Mouse (Mus musculus) MEL (cell line): Measurements from ENCODE around the gene Arid1b. TPM values are rescaled to one million over a fixed set of nuclear protein-coding genes. Genes with fewer than 3 reads are reported as not detected.

Source experiments
- DNase-seq: peaks from one replicate; pipeline ENCODE4 v3.0.0; 2011; ENCODE audit warnings: low read depth, low spot score
- H3K27ac ChIP-seq: 2 replicates; pipeline ENCODE4 v1.5.1; 2012; ENCODE audit warnings: low read depth, mild to moderate bottlenecking, control low read depth, low read length, moderate library complexity; ENCODE audit not compliant: control insufficient read depth
- H3K27me3 ChIP-seq, 2 experiments: fragments of 150-350 bp in 1 of 2; sonication (generic) in 1 of 2; 2 replicates each; pipeline ENCODE4 v1.6.1; 2012; ENCODE audit warnings: low read length in 2 of 2, mild to moderate bottlenecking in 2 of 2, improper control_type of control experiment in 1 of 2, moderate library complexity in 1 of 2; ENCODE audit not compliant: insufficient read depth in 2 of 2, control insufficient read depth in 1 of 2
- H3K36me3 ChIP-seq, 2 experiments: 2 replicates each; pipeline ENCODE4 v1.6.1; 2012 to 2014; ENCODE audit warnings: low read length in 2 of 2, improper control_type of control experiment in 1 of 2, inconsistent platforms in 1 of 2, mild to moderate bottlenecking in 1 of 2; ENCODE audit not compliant: insufficient read depth in 2 of 2, control insufficient read depth in 1 of 2
- H3K4me1 ChIP-seq, 2 experiments: fragments of 150-350 bp in 1 of 2; sonication (generic) in 1 of 2; 2 replicates each; pipeline ENCODE4 v1.6.1; 2012; ENCODE audit warnings: low read length in 2 of 2, improper control_type of control experiment in 1 of 2, mild to moderate bottlenecking in 1 of 2; ENCODE audit not compliant: insufficient read depth in 2 of 2, control insufficient read depth in 1 of 2
- H3K4me3 ChIP-seq, 2 experiments: fragments of 150-350 bp in 1 of 2; sonication (generic) in 1 of 2; 2 replicates each; pipeline ENCODE4 v1.5.1; 2012; ENCODE audit warnings: low read depth in 2 of 2, low read length in 2 of 2, mild to moderate bottlenecking in 2 of 2, moderate library complexity in 2 of 2, control low read depth in 1 of 2, improper control_type of control experiment in 1 of 2; ENCODE audit not compliant: control insufficient read depth in 1 of 2, insufficient read depth in 1 of 2
- H3K79me2 ChIP-seq: 2 replicates; pipeline ENCODE4 v1.6.1; 2012; ENCODE audit warnings: mild to moderate bottlenecking, low read length, moderate library complexity; ENCODE audit not compliant: control insufficient read depth, poor library complexity, insufficient read depth
- H3K9ac ChIP-seq: 2 replicates; pipeline ENCODE4 v1.6.1; 2012; ENCODE audit warnings: low read depth, mild to moderate bottlenecking, control low read depth, low read length, moderate library complexity; ENCODE audit not compliant: control insufficient read depth, poor library complexity, severe bottlenecking
- H3K9me3 ChIP-seq: fragments of 150-350 bp; sonication (generic); replicated peaks from 2 replicates; pipeline ENCODE4 v1.6.1; 2012; ENCODE audit warnings: mild to moderate bottlenecking, low read length, improper control_type of control experiment, moderate library complexity; ENCODE audit not compliant: insufficient read depth
- BHLHE40 ChIP-seq: IDR thresholded peaks from 2 replicates; pipeline ENCODE4 v1.6.1; 2012; ENCODE audit warnings: low read depth, mild to moderate bottlenecking, inconsistent platforms, low read length, improper control_type of control experiment, borderline replicate concordance
- CHD1 ChIP-seq: IDR thresholded peaks from 2 replicates; pipeline ENCODE4 v1.6.1; 2012; ENCODE audit warnings: low read depth, mild to moderate bottlenecking, inconsistent platforms, low read length, improper control_type of control experiment
- E2F4 ChIP-seq: IDR thresholded peaks from 2 replicates; pipeline ENCODE4 v1.6.1; 2011; ENCODE audit warnings: low read depth, low read length, improper control_type of control experiment, borderline replicate concordance
- EP300 ChIP-seq, 2 experiments: IDR thresholded peaks; 2 replicates each; pipeline ENCODE4 v1.6.1; 2011; ENCODE audit warnings: improper control_type of control experiment in 2 of 2, low read length in 2 of 2, low read depth in 1 of 2, mild to moderate bottlenecking in 1 of 2
- GABPA ChIP-seq: IDR thresholded peaks from 2 replicates; pipeline ENCODE4 v1.6.1; 2012; ENCODE audit warnings: low read depth, mild to moderate bottlenecking, inconsistent platforms, low read length, improper control_type of control experiment, moderate library complexity
- JUND ChIP-seq: IDR thresholded peaks from 2 replicates; pipeline ENCODE4 v1.6.1; 2011; ENCODE audit warnings: low read depth, mild to moderate bottlenecking, improper control_type of control experiment, low read length
- MAFK ChIP-seq: IDR thresholded peaks from 2 replicates; pipeline ENCODE4 v1.6.1; 2011; ENCODE audit warnings: low read depth, mild to moderate bottlenecking, low read length, improper control_type of control experiment, borderline replicate concordance
- MEF2A ChIP-seq: IDR thresholded peaks from 2 replicates; pipeline ENCODE4 v1.6.1; 2014; ENCODE audit warnings: low read depth, mild to moderate bottlenecking, inconsistent platforms, low read length, improper control_type of control experiment; ENCODE audit not compliant: poor library complexity, insufficient replicate concordance, severe bottlenecking; ENCODE audit errors: extremely low read depth
- MXI1 ChIP-seq: IDR thresholded peaks from 2 replicates; pipeline ENCODE4 v1.6.1; 2011; ENCODE audit warnings: mild to moderate bottlenecking, low read depth, low read length, improper control_type of control experiment
- POLR2AphosphoS2 ChIP-seq: IDR thresholded peaks from 2 replicates; pipeline ENCODE4 v1.6.1; 2011; ENCODE audit warnings: low read length, improper control_type of control experiment
- SMC3 ChIP-seq: IDR thresholded peaks from 2 replicates; pipeline ENCODE4 v1.6.1; 2011; ENCODE audit warnings: low read depth, low read length, improper control_type of control experiment
- TAL1 ChIP-seq: IDR thresholded peaks from 2 replicates; pipeline ENCODE4 v1.6.1; 2012; ENCODE audit warnings: mild to moderate bottlenecking, inconsistent platforms, low read length, moderate library complexity, mixed read lengths
- USF1 ChIP-seq: IDR thresholded peaks from 2 replicates; pipeline ENCODE4 v1.6.1; 2014; ENCODE audit warnings: low read depth, mild to moderate bottlenecking, inconsistent platforms, low read length, improper control_type of control experiment, moderate library complexity
- ZC3H11A ChIP-seq: IDR thresholded peaks from 2 replicates; pipeline ENCODE4 v1.6.1; 2012; ENCODE audit warnings: low read depth, mild to moderate bottlenecking, inconsistent platforms, low read length, improper control_type of control experiment
- ZKSCAN1 ChIP-seq: IDR thresholded peaks from 2 replicates; pipeline ENCODE4 v1.6.1; 2012; ENCODE audit warnings: low read depth, mild to moderate bottlenecking, inconsistent platforms, low read length, improper control_type of control experiment, moderate library complexity
- ZMIZ1 ChIP-seq: IDR thresholded peaks from 2 replicates; pipeline ENCODE4 v1.6.1; 2012; ENCODE audit warnings: low read depth, mild to moderate bottlenecking, inconsistent platforms, low read length, improper control_type of control experiment, moderate library complexity
- polyA plus RNA-seq, 2 experiments: library from polyadenylated mRNA; stranded (reverse) in 1 of 2; unstranded in 1 of 2; fragments of >175 nt in 1 of 2; fragments of >200 nt in 1 of 2; gene quantifications; 2 replicates each; pipeline versions ENCODE4 v1.2.1 to v1.2.4; 2012; ENCODE audit warnings: low replicate concordance in 2 of 2, low read depth in 1 of 2; ENCODE audit not compliant: insufficient read length in 2 of 2, insufficient read depth in 1 of 2, missing spikeins in 1 of 2
- total RNA-seq: library from RNA; depleted of rRNA; stranded (reverse); fragments of 300-350 nt; gene quantifications from 2 replicates; pipeline ENCODE4 v1.2.3, GENCODE M21; 2012

Arid1b gene
- total and polyA plus RNA-seq, 3 experiments = 13.4 to 17.4 TPM; not detected in 1

DNA sequence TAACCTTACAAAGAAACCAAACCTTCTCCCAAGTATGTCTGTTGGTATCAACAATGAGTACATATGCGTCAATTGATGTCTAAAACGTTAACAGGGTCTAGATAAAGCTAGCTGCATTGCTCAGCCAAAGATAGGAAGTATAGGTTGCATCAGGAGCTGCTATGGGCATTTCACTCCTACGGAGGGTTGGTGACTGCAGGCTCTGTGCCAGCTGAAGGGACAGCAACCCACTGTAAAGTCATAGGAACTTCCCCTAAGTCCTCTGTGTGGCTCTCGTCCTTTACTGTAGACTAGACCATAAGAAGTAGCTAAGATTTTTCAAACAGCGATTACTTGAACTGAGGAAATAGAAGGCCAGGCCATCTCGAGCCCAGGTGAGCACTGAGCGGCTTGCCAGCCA is 316.9 kb downstream of the Arid1b start:
- no peaks in the 10 kb centered on the region for H3K4me1 ChIP-seq
- no peaks in the 10 kb centered on the region for H3K27me3 ChIP-seq
- no peak overlapping the region for H3K9ac ChIP-seq
- H3K4me3 ChIP-seq = no peak overlapping the region
- DNase-seq = peak; percentile 18
- TF ChIP-seq ZKSCAN1 (no peak), TAL1 (no peak), GABPA (no peak), EP300 (IDR thresholded peaks at IDR 0.05; ENCODE audit: low read depth in 1 of 2, low read length in 2 of 2) (no peak), MXI1 (no peak), E2F4 (no peak), JUND (no peak), BHLHE40 (no peak), USF1 (no peak)
- no peaks in the 10 kb centered on the region for H3K79me2 ChIP-seq
- H3K27ac ChIP-seq = no peak overlapping the region
- no peaks in the 10 kb centered on the region for H3K9me3 ChIP-seq
- no peaks in the 10 kb centered on the region; a peak in 1 of 4 replicates for H3K36me3 ChIP-seq

DNA sequence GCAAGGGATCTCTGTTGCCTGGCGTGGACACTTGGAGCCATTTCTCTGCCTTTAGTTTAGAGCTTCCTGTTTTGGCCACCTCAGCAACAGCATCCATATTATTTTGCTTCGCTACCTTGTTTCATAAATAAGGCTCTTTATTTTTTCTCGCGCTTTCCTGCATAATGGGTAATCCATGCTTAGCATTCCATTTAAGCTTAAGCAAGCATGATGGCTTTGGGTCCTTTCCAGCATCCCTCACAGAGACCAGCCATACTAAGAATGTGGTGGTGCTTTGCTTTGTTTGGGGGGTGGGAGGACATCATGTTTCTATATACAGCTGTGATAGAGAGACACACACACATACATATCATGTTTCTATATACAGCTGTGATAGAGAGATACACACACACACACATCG is 318.2 kb downstream of the Arid1b start:
- no peaks in the 10 kb centered on the region for H3K9me3 ChIP-seq
- H3K4me3 ChIP-seq = no peak overlapping the region
- H3K27ac ChIP-seq = no peak overlapping the region
- no peaks in the 10 kb centered on the region; a peak in 1 of 4 replicates for H3K36me3 ChIP-seq
- H3K79me2 ChIP-seq = no peaks in the 10 kb centered on the region
- no peak for DNase-seq
- TF ChIP-seq MEF2A = no peak
- no peak for TF ChIP-seq ZC3H11A
- no peak for TF ChIP-seq TAL1
- TF ChIP-seq CHD1 = no peak
- no peak for TF ChIP-seq POLR2AphosphoS2
- no peaks in the 10 kb centered on the region for H3K27me3 ChIP-seq
- no peak overlapping the region for H3K9ac ChIP-seq
- H3K4me1 ChIP-seq = no peaks in the 10 kb centered on the region

DNA sequence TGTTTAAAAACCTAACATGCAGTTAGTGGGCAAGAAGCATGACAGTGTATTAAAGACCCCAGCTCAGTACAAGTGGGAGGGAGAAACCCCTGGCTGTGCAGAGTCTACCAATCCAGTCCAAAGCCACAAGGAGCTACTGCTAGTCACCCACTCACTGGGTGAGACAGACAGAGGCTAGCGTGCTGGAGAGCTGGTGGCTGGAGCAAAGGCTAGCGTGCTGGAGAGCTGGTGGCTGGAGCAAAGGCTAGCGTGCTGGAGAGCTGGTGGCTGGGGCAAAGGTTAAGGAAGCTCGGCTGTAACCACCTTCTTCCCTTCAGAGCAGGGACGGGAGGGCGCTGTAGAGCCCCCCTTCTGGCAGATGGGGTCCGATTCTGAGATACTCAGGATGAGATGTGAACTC is 320.6 kb downstream of the Arid1b start:
- H3K9ac ChIP-seq = no peak overlapping the region
- H3K4me3 ChIP-seq = no peak overlapping the region
- no peaks in the 10 kb centered on the region for H3K9me3 ChIP-seq
- H3K4me1 ChIP-seq = no peaks in the 10 kb centered on the region
- H3K27me3 ChIP-seq = no peaks in the 10 kb centered on the region
- TF ChIP-seq CHD1 (no peak), MAFK (no peak), ZMIZ1 (no peak), ZKSCAN1 (no peak), E2F4 (no peak), SMC3 (no peak), GABPA (no peak)
- H3K79me2 ChIP-seq = no peaks in the 10 kb centered on the region
- peaks cover 0 to 3% of the 10 kb centered on the region in 2 experiments; a peak in 1 of 4 replicates for H3K36me3 ChIP-seq
- no peak for DNase-seq
- no peak overlapping the region for H3K27ac ChIP-seq
